Mouse (Mus musculus) lung, postnatal 10 days (tissue): ENCODE measurements at regions not wholly inside any gene's neighbourhood (a gene's known extent, or its start where the extent isn't known, plus 50 kb on each side); places are given as distances from the start of the nearest gene placed in this dataset.
A peak's percentile ranks its signal among the peaks of the same experiment; 100 is the strongest.
"Not testable (repeated sequence)": the region's sequence is repeated elsewhere in the genome, so short reads cannot be mapped to it uniquely, and the experiment has no call there.

Experiments used
- DNase-seq: peaks from one replicate; pipeline ENCODE4 v3.0.0; 2021

DNA sequence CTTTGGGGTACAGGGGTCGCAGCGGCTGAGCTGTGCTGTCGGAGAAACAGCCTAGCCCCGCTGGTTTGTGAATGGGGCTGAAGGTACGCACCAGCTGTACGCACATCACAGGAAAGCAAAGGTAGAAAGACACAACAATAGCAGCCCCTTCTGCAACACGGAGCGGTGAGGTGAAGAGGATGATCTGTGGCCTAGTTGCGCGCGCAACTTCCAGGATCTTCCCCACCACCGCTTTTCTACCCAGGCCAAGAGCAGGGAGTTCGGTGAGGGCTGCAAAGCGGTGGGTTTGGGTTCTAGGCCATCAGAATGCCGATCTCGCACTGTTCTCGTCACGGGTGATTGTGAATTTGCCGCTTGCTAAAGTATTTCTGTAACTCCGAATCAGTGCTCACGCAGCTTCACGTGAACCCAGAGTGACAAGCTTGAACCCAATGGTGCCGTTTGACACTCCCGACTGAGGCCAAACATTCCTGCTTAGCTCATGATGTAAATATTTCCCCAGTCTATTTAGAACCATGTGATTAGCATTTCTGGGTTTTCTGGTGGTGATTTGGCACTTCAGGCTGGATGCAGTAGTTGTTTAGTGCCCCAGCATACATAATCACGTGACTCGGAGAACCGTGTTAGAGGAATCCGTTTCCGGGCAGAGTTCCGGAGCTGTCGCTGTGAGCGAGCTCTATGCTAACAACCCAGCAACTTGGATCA lies 54.7 kb downstream of the Cryaa start:
- no peak for DNase-seq

- no peak for DNase-seq
These were observed 56.9 kb downstream of the Cryaa start for GRCm38 (mm10) chr17:31734521-31734920.

DNA sequence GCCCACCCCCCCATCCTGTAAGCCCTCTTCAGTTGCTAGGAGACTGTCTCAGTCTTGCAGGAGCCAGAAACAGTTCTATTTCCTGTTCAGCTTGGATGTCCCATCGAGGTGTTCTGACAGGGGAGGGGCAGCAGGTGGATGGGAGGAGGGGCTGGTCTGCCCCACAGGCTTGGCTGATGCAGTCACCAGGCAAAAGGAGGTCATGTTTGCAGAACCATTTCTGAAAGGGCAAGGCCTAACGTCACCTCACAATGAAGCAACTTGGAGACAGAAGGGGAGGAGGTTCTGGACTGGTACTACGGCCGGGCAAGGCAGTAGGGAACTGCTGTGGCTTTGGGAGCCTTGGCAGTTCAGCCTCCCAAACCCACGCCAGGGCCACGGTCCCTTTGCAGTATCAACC lies 59.1 kb downstream of the Cryaa start:
- DNase-seq: peak; percentile 52

GRCm38 (mm10) chr17:31738249-31738648 lies 60.6 kb downstream of the Cryaa start:
- no peak for DNase-seq

GRCm38 (mm10) chr17:31739586-31739985 lies 62.0 kb downstream of the Cryaa start:
- DNase-seq: no peak

GRCm38 (mm10) chr17:31740059-31740458 lies 62.5 kb downstream of the Cryaa start:
- peak; percentile 73 for DNase-seq

- no peak for DNase-seq
These were observed 66.0 kb downstream of the Cryaa start for GRCm38 (mm10) chr17:31743656-31744055.

DNA sequence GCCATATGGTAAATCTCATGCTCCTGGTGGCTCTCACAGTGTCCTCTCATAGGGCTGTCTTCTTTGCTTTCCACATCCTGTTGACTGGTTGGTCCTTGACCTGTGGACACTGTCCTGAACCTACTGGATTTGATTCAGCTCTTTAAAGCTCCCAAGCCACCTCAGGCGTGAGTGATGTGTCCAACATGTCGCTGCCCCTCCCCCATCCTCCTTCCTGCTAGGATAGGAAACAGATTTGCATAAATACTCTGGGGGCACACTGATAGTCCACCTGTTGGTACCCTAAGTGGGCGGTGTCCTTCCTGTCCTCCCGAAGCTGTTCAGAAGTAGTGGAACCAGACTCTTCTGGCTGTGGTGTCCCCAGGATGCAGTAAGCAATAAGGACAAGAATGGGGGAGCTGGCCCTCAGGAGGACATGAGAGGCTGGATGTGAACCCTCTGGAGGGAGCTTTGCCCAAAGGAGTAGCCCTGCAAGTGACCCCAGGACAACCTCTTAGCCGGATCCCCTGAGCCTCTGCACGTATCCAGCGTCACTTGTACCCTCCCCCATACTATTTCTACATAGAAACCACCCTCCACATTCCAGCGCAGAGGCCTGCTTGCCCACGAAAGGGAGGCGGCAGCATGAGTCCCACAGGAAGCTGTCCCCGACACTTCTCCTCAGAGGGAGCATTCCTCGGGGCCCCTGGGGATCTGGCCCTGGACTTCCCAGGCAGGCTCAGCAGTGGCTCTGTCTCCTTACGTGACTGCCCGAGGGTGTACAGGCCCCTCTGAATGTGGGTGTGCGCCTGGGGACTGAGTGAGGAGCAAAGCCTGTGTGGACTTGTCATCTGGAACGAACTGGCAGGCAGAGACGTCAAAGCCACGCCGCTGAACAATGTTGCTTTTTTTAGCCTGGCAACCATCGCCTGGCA lies 68.8 kb downstream of the Cryaa start:
- peak; percentile 79 for DNase-seq

GRCm38 (mm10) chr17:31747563-31747962 lies 70.0 kb downstream of the Cryaa start:
- DNase-seq: peak; percentile 36

DNA sequence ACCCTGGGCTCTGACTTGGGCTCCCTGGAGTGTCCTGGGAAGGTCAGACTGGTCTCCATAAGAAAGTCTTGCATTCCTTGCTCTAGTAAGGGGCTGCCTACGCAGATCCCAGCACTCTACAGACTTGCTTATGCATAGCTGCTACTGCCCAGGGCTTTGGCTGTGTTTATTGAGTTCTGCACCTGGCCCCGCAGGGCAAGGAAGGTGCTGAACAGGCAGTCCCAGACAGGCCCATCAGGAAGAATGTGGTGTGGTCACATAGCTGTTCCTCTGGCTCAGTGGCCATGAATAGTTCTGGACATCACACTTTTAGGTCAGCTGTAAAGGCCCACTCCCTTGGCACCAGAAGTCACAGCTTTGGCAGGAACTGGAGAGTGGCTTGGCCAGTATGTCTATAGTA lies 70.6 kb downstream of the Cryaa start:
- DNase-seq: no peak

- no peak for DNase-seq
These were observed 71.4 kb downstream of the Cryaa start for GRCm38 (mm10) chr17:31748971-31749370.

- DNase-seq: peak; percentile 38
These were observed 73.7 kb downstream of the Cryaa start for GRCm38 (mm10) chr17:31751262-31751661.

GRCm38 (mm10) chr17:31753113-31753858 lies 75.7 kb downstream of the Cryaa start:
- DNase-seq: peak; percentile 34

DNA sequence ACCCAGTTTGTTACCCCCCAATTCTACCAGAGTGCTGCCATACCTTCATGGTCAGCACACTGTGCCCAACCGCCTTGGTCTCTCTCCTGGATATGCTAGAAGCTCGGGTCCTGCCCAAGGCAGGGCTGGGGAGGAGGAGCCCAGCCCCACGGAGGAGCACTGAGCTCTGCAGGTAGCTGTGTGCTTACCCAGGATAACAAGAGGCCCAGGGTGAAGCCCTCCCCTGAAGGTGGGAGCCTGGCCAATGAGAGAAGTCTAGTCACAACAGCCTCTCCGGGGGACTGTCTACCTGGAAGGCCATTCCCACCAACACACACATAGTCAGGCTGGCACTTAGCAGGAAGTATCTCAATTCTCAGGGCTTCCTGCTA lies 76.2 kb downstream of the Cryaa start:
- DNase-seq: no peak

DNA sequence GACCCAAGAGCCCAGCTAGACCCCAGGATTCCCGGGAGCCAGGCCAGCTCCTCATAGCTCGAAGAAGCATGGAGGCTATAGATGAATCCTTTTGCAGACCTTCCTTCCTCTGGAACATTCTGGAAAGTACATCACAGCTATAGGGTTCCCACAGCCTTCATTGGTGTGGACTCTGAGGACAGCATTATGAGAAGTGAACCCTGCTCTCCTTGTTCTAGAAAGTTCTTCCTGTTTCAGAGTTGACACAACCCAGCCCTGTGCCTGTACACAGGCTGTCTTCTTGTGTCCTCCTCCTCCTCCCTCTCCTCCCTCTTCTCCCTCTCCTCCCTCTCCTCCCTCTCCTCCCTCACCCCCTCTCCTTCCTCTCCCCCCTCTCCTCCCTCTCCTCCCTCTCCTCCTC lies 82.9 kb downstream of the Cryaa start:
- no peak for DNase-seq

GRCm38 (mm10) chr17:31763078-31763477 lies 85.5 kb downstream of the Cryaa start:
- peak; percentile 40 for DNase-seq

- DNase-seq: peak; percentile 82
These were observed 88.6 kb downstream of the Sik1 start for GRCm38 (mm10) chr17:31766779-31767697.

DNA sequence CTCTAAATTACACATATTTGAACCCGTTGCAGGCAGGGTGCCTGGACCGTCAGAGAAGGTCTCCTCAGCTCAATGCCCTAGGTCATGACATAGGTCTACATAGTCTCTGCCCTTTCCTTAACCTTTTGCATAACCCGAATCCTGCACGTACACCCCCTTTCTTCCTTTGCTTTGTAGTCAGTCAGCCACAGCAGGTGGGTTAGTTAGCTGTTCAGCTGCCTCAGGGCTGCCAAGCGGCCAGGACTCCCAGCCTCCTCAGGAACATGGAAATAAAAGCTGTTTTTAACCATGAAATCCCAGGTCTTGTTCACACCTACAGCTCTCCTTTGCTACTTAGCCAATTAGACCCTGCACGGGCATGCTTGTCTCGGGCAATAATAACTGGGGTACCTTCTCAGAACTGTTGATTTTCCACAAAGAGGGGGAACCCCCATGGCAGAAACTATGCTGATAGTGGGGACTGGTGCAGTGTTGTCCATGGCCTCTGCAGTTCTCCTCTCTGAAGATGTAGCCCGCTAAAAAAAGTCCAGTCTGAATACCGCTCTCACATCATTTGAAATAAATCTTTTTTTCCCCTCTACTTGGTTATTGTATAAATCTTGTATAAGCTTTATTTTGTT lies 83.3 kb downstream of the Sik1 start:
- no peak for DNase-seq

DNA sequence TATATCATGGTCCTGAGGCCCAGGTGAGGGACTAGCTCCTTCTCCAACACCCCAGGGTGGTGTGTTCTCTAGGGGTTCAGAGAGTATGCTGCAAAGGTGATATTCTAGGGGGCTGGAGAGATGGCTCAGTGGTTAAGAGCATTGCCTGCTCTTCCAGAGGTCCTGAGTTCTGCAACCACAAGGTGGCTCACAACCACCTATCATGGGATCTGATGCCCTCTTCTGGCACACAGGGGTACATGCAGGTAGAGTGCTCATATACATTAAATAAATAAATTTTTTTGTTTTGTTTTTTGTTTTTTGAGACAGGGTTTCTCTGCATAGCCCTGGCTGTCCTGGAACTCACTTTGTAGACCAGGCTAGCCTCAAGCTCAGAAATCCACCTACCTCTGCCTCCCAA lies 81.7 kb downstream of the Sik1 start:
- not testable (repeated sequence) for DNase-seq

DNA sequence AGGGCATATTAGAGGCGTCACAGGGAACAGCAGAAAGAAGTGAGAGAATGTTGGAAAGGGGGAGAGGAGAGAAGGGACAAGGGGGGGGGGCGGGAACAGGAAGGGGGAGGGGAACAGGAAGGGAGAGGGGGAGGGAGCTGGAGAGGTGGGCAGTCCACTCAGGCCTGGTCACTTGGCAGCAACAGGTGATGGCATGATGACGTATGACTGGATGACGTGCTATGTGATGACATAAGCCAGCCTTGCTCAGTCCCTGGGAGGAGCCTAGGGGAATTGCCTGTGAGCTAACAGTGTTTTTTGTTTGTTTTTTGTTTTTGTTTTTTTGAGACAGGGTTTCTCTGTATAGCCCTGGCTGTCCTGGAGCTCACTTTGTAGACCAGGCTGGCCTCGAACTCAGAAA lies 80.6 kb downstream of the Sik1 start:
- DNase-seq: no peak

- DNase-seq: no peak
These were observed 79.6 kb downstream of the Sik1 start for GRCm38 (mm10) chr17:31775966-31776365.
